Mouse (Mus musculus): Measurements from ENCODE around the gene Csnk2a1.

The Csnk2a1 gene

DNA sequence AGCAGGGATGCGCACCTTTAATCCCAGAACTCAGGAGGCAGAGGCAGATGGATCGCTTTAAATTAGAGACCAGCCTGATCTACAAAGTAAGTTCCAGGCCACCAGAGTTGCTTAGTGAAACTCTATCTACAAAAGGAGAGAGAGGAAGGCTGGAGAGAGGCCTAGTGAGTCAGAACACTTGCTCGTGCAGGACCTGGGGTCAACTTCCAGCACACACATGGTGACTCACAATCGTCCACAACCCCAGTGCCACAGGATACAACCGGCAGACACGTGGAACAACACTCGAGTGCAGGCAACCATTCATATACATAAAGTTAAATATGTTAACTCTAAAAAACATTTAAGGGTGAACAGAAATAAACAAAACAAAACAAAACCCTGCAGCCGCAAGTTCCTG, 100.0 kb downstream of the Csnk2a1 start:
- DNase-seq = no peak

GRCm38 (mm10) chr2:152327980-152328379, 101.3 kb downstream of the Csnk2a1 start:
- no peak for DNase-seq

- DNase-seq = no peak
Measured at GRCm38 (mm10) chr2:152330858-152331423, 104.3 kb downstream of the Csnk2a1 start.
